Mouse (Mus musculus): ENCODE measurements at regions not wholly inside any gene's neighbourhood (a gene's known extent, or its start where the extent isn't known, plus 50 kb on each side); places are given as distances from the start of the nearest gene placed in this dataset.

GRCm38 (mm10) chr13:44476901-44477300, 252.4 kb upstream of the Jarid2 start:
- no peak for TF ChIP-seq CTCF (IDR thresholded peaks at IDR 0.05; ENCODE audit: low read depth)
- no peak for TF ChIP-seq EP300 (optimal IDR thresholded peaks at IDR 0.05)

Data from stomach, postnatal 0 days (tissue).